Mouse (Mus musculus) brown adipose tissue, adult 24 weeks (tissue): ENCODE measurements around the gene Hist1h4m. TPM values are rescaled to one million over a fixed set of nuclear protein-coding genes. Genes with fewer than 3 reads are reported as not detected.
"Not testable (repeated sequence)": the region's sequence is repeated elsewhere in the genome, so short reads cannot be mapped to it uniquely, and the experiment has no call there.

ENCODE experiments used
- H3K27ac ChIP-seq: fragments of 200-500 bp; replicated peaks from 2 replicates; pipeline ENCODE4 v1.5.1; 2012; ENCODE audit warnings: low read depth, mild to moderate bottlenecking, low read length
- H3K4me1 ChIP-seq: fragments of 200-500 bp; 2 replicates; pipeline ENCODE4 v1.6.1; 2012; ENCODE audit warnings: low read length, mixed read lengths; ENCODE audit not compliant: control insufficient read depth, insufficient read depth, insufficient read length
- H3K4me3 ChIP-seq: fragments of 200-500 bp; 2 replicates; pipeline ENCODE4 v1.5.1; 2012; ENCODE audit warnings: low read depth, mild to moderate bottlenecking, low read length, moderate library complexity; ENCODE audit not compliant: insufficient read depth
- polyA plus RNA-seq: library from polyadenylated mRNA; stranded (reverse); fragments of >200 nt; gene quantifications from 2 replicates; pipeline ENCODE4 v1.2.4, GENCODE M21; 2012; ENCODE audit not compliant: missing spikeins, insufficient read depth, insufficient read length

Gene Hist1h4m
- polyA plus RNA-seq, 1 experiment, result 2.8 TPM

GRCm38 (mm10) chr13:21846356-21846755 lies 34.8 kb downstream of the Hist1h4m start:
- not testable (repeated sequence) for H3K4me3 ChIP-seq, H3K4me1 ChIP-seq, H3K27ac ChIP-seq

GRCm38 (mm10) chr13:21847883-21848282 lies 36.3 kb downstream of the Hist1h4m start:
- Histone ChIP-seq H3K27ac (no peak overlapping the region), H3K4me3 (no peak overlapping the region), H3K4me1 (no peaks in the 10 kb centered on the region)

GRCm38 (mm10) chr13:21850696-21851095 lies 39.1 kb downstream of the Hist1h4m start:
- not testable (repeated sequence) for H3K4me3 ChIP-seq, H3K27ac ChIP-seq, H3K4me1 ChIP-seq

- Histone ChIP-seq H3K4me1 (no peaks in the 10 kb centered on the region), H3K27ac (peak overlapping the region; percentile 94), H3K4me3 (no peak overlapping the region)
Measured at GRCm38 (mm10) chr13:21852215-21852945, 40.8 kb downstream of the Hist1h4m start.

GRCm38 (mm10) chr13:21855146-21855545 lies 43.6 kb downstream of the Hist1h4m start:
- Histone ChIP-seq H3K4me1 (no peaks in the 10 kb centered on the region), H3K27ac (no peak overlapping the region), H3K4me3 (no peak overlapping the region)

GRCm38 (mm10) chr13:21855698-21856162 lies 44.2 kb downstream of the Hist1h4m start:
- no peaks in the 10 kb centered on the region for H3K4me1 ChIP-seq
- H3K27ac ChIP-seq, result no peak overlapping the region
- H3K4me3 ChIP-seq, result peak overlapping the region; percentile 57

- no peaks in the 10 kb centered on the region for H3K4me1 ChIP-seq
- H3K27ac ChIP-seq, result no peak overlapping the region
- H3K4me3 ChIP-seq, result no peak overlapping the region
Measured at GRCm38 (mm10) chr13:21861608-21862007, 50.1 kb downstream of the Hist1h4m start.

Other genes starting within 250 kb of the Hist1h4m start
- not detected in 2 replicates for gene Olfr1364, start 230.0 kb upstream of the Hist1h4m start, polyA plus RNA-seq
- gene Olfr1362, start 197.7 kb upstream of the Hist1h4m start, polyA plus RNA-seq, result not detected in 2 replicates
- gene Olfr11, start 169.2 kb upstream of the Hist1h4m start, polyA plus RNA-seq, result not detected in 2 replicates
- gene Olfr1361, start 148.4 kb upstream of the Hist1h4m start, polyA plus RNA-seq, result not detected in 2 replicates
- not detected in 2 replicates for gene Olfr1360, start 134.3 kb upstream of the Hist1h4m start, polyA plus RNA-seq
- not detected in 2 replicates for gene Olfr1359, start 113.6 kb upstream of the Hist1h4m start, polyA plus RNA-seq
- gene Hist1h2bl, start 95.6 kb upstream of the Hist1h4m start, polyA plus RNA-seq, result not detected in 2 replicates
- not detected in 2 replicates for gene Hist1h2ai, start 95.3 kb upstream of the Hist1h4m start, polyA plus RNA-seq
- not detected in 2 replicates for gene Hist1h3h, start 94.1 kb upstream of the Hist1h4m start, polyA plus RNA-seq
- gene Hist1h2bm, start 89.7 kb upstream of the Hist1h4m start, polyA plus RNA-seq, result not detected in 2 replicates
- gene Hist1h4j, start 76.7 kb upstream of the Hist1h4m start, polyA plus RNA-seq, result not detected in 2 replicates
- 4.7 TPM in 1 of 2 replicates, not detected in the other for gene Hist1h4k, start 61.2 kb upstream of the Hist1h4m start, polyA plus RNA-seq
- gene Hist1h2ak, start 57.9 kb upstream of the Hist1h4m start, polyA plus RNA-seq, result not detected in 2 replicates
- gene Hist1h2bn, start 57.6 kb upstream of the Hist1h4m start, polyA plus RNA-seq, result not detected in 2 replicates
- not detected in 2 replicates for gene Hist1h1b, start 31.1 kb upstream of the Hist1h4m start, polyA plus RNA-seq
- gene Hist1h3i, start 28.4 kb upstream of the Hist1h4m start, polyA plus RNA-seq, result not detected in 2 replicates
- gene Hist1h2an, start 24.5 kb upstream of the Hist1h4m start, polyA plus RNA-seq, result not detected in 2 replicates
- not detected in 2 replicates for gene Hist1h2bp, start 24.3 kb upstream of the Hist1h4m start, polyA plus RNA-seq
- 1.3 TPM in 1 of 2 replicates, not detected in the other for gene Hist1h2bq, start 1.5 kb upstream of the Hist1h4m start, polyA plus RNA-seq
- gene Hist1h2ao, start 1.3 kb upstream of the Hist1h4m start, polyA plus RNA-seq, result not detected in 2 replicates
- gene Hist1h4n, start 20.4 kb downstream of the Hist1h4m start, polyA plus RNA-seq, result not detected in 2 replicates
- not detected in 2 replicates for gene Hist1h2ap, start 21.8 kb downstream of the Hist1h4m start, polyA plus RNA-seq
- gene Hist1h2br, start 22.0 kb downstream of the Hist1h4m start, polyA plus RNA-seq, result not detected in 2 replicates
- not detected in 2 replicates for gene Zfp184, start 133.3 kb downstream of the Hist1h4m start, polyA plus RNA-seq
- gene Pom121l2, start 169.4 kb downstream of the Hist1h4m start, polyA plus RNA-seq, result not detected in 2 replicates
- gene Prss16, start 198.0 kb downstream of the Hist1h4m start, polyA plus RNA-seq, result not detected in 2 replicates
- gene Hist1h2ah, start 223.8 kb downstream of the Hist1h4m start, polyA plus RNA-seq, result not detected in 2 replicates
- not detected in 2 replicates for gene Hist1h2bk, start 224.1 kb downstream of the Hist1h4m start, polyA plus RNA-seq
- 1.9 and 6.6 TPM in 2 replicates for gene Hist1h4i, start 229.6 kb downstream of the Hist1h4m start, polyA plus RNA-seq
- gene Hist1h2ag, start 231.2 kb downstream of the Hist1h4m start, polyA plus RNA-seq, result not detected in 2 replicates
- gene Hist1h2bj, start 231.5 kb downstream of the Hist1h4m start, polyA plus RNA-seq, result not detected in 2 replicates